Mouse (Mus musculus): ENCODE data around the gene Slc25a23.
A peak's percentile ranks its signal among the peaks of the same experiment; 100 is the strongest.

Gene Slc25a23

DNA sequence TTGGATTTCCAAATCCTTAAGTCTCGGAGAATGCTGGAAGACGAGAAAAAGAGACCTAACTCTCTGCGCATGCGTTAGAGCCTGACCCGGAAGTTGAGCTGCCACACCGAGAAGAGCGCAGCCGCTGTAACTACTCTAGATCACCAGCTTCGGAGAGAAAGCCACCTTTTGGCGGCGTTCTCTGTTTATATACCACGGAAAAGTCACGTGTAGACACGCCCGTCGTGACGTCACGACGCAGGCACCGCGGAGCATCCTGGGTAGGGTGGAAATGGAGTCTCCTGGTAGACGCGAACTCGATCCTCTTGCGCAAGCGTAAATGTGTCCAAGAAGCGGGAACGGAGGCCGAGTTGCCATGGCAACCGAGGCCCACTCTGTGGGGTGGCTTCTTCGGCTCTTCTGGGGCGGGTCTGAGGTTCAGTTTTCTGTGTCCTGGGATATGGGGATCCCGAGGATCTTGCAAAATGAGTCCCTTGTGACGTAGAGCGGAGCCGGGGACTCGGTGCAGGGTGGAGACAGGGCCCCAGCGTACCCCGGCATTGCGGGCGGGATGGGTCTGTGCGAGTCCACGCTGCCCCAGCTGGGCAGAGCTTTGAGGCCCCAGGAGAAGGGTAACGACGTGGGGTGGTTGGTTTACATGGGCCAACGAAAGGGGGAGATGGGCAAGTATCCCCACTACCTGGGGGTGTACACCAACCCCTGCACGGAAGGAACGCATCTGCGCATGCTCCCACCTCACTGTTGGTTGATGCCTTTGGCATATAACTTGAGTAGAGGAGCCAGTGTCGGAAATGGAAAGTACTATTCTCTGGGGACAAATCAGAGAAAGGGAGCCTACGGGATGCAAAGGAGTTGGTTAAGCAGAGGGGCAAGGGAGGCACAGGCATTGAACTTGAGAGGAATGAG lies 48.2 kb downstream of the Slc25a23 start, which contains the start of the genes Gtf2f1 and Gm17949:
Gtf2f1 (minus strand) TSS at position 53 of the 906 bp plus-strand sequence.
Gm17949 (plus strand) TSS at position 234 of the 906 bp plus-strand sequence.
- peak; percentile 94 for DNase-seq

GRCm38 (mm10) chr17:57010911-57011235 lies 48.8 kb downstream of the Slc25a23 start:
- DNase-seq, result no peak

DNA sequence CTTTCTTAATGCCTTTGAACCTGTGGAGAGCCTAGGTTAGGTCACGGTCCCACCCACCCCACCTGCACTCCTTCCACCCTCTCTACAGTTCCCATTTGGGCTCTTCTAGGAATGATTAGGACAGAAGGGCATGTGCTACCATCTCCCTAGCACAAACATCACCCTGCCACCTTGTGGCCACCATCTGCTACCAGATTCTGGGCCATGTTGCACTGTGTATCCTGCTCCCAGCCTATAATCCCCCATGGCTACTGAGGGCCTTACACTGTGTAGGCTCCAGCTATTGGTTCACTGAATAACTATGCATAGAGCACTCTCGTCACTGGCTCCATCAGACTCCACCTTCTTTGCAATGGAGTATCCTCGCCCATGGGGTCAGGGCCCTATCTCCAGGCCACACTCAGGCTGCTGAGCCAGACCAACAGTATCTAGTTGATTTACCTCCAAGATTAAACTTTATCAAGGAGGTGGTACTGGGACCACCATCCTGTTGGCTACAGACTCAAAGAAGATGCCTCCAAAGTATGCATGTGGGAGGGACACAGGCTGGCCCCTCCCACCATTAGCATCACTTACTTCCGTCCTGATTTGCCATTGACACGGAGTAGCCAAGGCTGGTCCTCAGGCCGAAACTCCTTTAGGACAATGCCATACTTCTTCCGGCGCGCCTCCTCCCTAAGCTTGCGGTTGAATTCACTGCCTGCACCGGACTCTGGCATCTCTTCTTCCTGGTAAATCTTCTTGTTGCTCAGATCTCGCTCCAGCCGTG lies 52.3 kb downstream of the Slc25a23 start:
- no peak for DNase-seq

DNA sequence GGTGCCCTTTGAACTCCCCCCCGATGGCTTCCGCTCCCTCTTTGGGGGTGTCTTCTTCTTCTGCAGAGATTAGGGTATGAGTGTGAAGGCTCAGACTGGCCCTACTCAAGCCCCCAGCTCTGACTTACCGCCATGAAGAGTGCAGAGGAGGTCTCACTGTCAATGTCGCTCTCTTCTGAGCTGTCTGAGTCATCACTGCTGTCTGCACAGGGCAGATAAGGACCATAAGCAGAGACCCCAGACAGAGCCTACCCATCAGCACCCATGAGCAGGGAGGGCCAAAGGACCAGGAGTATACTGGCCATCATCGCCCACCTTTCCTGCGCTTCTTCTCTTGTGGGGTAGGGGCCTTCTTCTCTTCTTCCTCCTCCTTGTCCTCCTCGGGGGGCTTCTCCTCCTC lies 55.7 kb downstream of the Slc25a23 start:
- no peak for DNase-seq

GRCm38 (mm10) chr17:57001228-57001627 lies 58.4 kb downstream of the Slc25a23 start:
- no peak for DNase-seq

DNA sequence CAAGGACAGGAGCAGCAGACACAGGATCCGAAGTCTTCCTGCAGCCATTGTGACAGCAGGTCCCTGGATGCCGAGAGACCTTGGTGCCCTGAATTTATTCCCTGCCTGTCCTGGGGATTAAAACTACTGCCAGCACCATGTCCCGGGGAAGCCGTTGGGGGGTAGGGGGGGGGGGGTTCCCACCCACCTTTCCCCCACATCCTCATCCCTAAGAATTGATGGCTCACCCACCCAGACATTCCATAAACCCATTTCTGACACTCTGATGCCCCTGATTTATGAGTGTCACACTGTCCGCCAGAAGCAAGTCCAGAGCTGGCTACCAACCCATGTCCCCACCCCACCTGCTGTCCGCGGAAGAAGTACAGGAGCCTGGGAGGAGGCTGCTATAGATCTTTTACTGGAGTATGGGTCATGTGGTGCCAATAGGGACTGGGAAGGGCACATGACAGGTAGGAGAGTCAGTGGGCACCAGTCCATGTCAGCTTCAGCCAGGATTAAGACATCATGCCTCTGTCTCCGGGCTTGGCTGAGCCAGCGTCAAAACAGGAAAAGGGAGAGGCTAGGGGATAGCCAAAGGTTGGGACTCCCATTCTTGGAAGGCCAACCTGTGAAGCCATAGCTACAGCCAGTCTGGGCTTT lies 59.6 kb downstream of the Slc25a23 start, which contains the start of gene Pspn:
Pspn (minus strand) TSS at position 51 of the 642 bp plus-strand sequence.
- no peak for DNase-seq

GRCm38 (mm10) chr17:56999414-56999813 lies 60.2 kb downstream of the Slc25a23 start:
- DNase-seq, result no peak

DNA sequence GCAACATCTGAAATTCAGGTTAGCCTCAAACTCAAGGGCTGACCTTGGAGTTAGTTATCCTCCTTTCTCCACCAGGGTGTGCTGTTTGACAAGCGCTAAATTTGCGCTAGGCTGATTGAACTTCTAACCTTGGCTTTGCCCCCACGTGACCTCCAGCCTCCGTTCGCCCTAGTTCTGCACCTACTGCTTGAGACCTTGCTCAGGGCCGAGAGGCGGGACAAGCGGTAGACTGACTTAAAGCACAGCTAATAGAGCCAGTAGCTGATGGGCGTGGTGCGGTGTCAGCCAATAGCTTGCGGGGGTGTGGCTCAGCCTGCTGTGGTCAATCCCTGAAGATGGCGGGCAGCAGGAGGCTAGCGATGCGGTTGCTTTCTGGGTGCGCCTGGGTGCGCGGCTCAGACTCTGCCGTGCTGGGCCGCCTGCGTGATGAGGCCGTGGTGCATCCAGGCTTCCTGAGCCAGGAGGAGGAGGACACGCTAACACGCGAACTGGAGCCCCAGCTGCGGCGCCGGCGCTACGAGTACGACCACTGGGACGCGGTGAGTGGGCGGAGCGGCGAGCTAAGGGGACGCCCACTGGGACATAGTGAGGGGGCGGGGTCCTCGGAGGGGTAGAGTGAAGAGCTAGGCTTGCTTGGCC lies 62.5 kb downstream of the Slc25a23 start, which contains the start of gene Alkbh7:
Alkbh7 (plus strand) TSS at position 311 of the 639 bp plus-strand sequence.
- DNase-seq, result peak; percentile 100

DNA sequence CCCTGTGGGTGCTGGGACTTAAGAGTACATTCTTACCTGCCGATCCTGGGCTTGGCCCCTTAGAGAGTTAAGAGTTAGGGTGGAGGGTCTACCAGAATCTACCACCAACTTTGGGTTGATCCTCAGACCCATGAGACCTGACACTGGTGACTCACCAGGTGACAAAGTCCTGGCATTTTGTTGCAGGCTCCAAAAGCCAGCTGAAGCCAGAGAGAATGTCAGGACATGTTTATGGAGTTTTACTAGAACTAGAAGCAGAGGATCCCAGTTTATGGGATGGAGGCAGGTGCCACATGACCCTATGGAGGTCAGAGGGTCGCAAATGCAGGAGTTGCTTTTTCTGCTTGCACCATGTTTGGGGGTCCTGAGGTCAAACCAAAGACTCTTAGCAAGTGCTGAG lies 63.2 kb downstream of the Slc25a23 start:
- DNase-seq, result no peak

- DNase-seq, result no peak
Observed at GRCm38 (mm10) chr17:56995046-56995445, 64.6 kb downstream of the Slc25a23 start.

Data from kidney, adult 11 months (tissue).